Mouse (Mus musculus) ZHBTc4 (cell line): ENCODE results near the gene St5.

Experiments used
- DNase-seq: peaks from one replicate; pipeline ENCODE4 v3.0.0-alpha.2; 2011; ENCODE audit warnings: low read depth, low spot score

Gene St5

GRCm38 (mm10) chr7:109700213-109700612 is 3.2 kb downstream of the St5 start:
- peak; percentile 86 for DNase-seq

GRCm38 (mm10) chr7:109695339-109695726 is 8.1 kb downstream of the St5 start:
- DNase-seq, result peak; percentile 85

GRCm38 (mm10) chr7:109694576-109695338 is 8.6 kb downstream of the St5 start:
- DNase-seq, result peak; percentile 64

- no peak for DNase-seq
Measured at GRCm38 (mm10) chr7:109690961-109691360, 12.4 kb downstream of the St5 start.

- peak; percentile 42 for DNase-seq
Measured at GRCm38 (mm10) chr7:109690101-109690500, 13.3 kb downstream of the St5 start.

- DNase-seq, result no peak
Measured at GRCm38 (mm10) chr7:109686585-109687128, 16.7 kb downstream of the St5 start.

GRCm38 (mm10) chr7:109680879-109681278 is 22.5 kb downstream of the St5 start:
- peak; percentile 25 for DNase-seq

- DNase-seq, result no peak
Measured at GRCm38 (mm10) chr7:109680284-109680683, 23.1 kb downstream of the St5 start.

GRCm38 (mm10) chr7:109674944-109675628 is 28.3 kb downstream of the St5 start:
- DNase-seq, result no peak

- peak; percentile 72 for DNase-seq
Measured at GRCm38 (mm10) chr7:109671581-109672471, 31.6 kb downstream of the St5 start.

GRCm38 (mm10) chr7:109669426-109670170 is 33.8 kb downstream of the St5 start:
- DNase-seq, result no peak

GRCm38 (mm10) chr7:109666664-109667063 is 36.7 kb downstream of the St5 start:
- no peak for DNase-seq

GRCm38 (mm10) chr7:109662626-109663025 is 40.8 kb downstream of the St5 start:
- DNase-seq, result no peak

- no peak for DNase-seq
Measured at GRCm38 (mm10) chr7:109659278-109659677, 44.1 kb downstream of the St5 start.

- no peak for DNase-seq
Measured at GRCm38 (mm10) chr7:109657884-109658283, 45.5 kb downstream of the St5 start.

- peak; percentile 68 for DNase-seq
Measured at GRCm38 (mm10) chr7:109654871-109655270, 48.5 kb downstream of the St5 start.

GRCm38 (mm10) chr7:109648812-109649594 is 54.4 kb downstream of the St5 start:
- DNase-seq, result peak; percentile 43

- DNase-seq, result no peak
Measured at GRCm38 (mm10) chr7:109646574-109646973, 56.8 kb downstream of the St5 start.

- no peak for DNase-seq
Measured at GRCm38 (mm10) chr7:109643305-109643994, 60.0 kb downstream of the St5 start.

- DNase-seq, result no peak
Measured at GRCm38 (mm10) chr7:109641963-109642362, 61.4 kb downstream of the St5 start.
